Mouse (Mus musculus): ENCODE measurements at regions not wholly inside any gene's neighbourhood (a gene's known extent, or its start where the extent isn't known, plus 50 kb on each side); places are given as distances from the start of the nearest gene placed in this dataset.
A peak's percentile ranks its signal among the peaks of the same experiment; 100 is the strongest.

DNA sequence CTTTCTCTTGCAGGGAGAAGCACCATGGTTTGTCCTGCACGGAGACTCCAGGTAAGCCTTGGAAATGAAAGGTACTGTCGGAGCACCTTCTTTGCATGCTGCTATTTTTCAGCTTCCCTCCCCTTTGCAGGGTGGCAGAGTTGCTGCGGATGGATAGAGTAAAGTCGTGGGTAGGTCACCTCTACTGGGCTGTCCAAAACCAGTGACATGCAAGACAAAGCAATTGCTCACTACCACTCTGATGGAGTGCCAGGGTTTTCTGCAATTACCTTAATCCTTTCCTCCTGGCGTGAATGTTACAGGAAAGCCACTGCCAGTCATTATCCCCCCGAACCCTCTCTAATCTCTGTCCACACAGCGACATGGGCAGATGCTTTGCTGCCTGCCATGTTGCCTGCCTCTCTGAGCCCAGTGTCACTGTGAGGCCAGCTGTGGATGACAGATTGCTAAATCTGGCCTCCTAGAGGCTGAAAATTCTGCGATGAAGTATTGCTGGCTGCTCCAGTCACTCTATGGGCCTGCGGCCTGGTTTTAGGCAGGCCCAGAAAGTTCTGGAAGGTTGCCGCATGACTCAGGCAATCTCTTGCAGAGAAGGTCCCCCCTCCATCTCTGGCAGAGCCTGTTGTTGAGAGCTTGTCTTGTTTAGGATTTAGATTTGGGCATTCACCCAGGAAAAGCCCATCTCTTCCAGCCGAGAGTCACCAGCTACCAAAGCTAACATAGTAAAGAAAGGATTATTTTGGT lies 54.1 kb upstream of the Sod3 start:
- Histone ChIP-seq H3K9me3 (replicated peaks) (no peaks in the 10 kb centered on the region), H3K36me3 (no peaks in the 10 kb centered on the region), H3K4me1 (no peaks in the 10 kb centered on the region), H3K4me3 (no peak overlapping the region), H3K27me3 (ENCODE audit: low read depth, poor library complexity, severe bottlenecking) (no peaks in the 10 kb centered on the region), H3K27ac (no peak overlapping the region)
- DNase-seq (ENCODE audit: low spot score): no peak
- 85% methylated on average over 11 of the region's 11 CpGs for WGBS

DNA sequence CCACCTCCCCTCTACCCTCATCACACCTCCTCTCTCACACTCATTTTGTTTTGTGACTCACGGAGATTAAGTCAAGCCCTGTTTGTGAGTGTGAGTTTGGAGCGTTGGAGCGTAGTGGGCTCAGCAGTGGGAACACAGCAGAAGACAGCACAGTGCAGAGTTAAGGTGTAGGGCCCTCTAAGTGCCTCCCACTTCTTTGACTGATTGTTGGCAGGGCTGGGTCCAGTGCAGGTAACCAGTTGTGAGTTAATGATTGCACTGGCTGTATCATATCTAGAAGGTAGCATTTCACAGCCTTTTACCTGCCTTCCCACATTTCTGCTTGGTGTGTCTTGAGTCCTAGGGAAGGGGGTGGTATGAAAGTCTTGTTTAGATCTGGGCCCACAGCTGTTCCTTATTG lies 67.3 kb upstream of the Sod3 start:
- Histone ChIP-seq H3K4me3 (no peak overlapping the region), H3K4me1 (no peaks in the 10 kb centered on the region), H3K27ac (no peak overlapping the region), H3K36me3 (no peaks in the 10 kb centered on the region), H3K9me3 (replicated peaks) (no peaks in the 10 kb centered on the region), H3K27me3 (ENCODE audit: low read depth, poor library complexity, severe bottlenecking) (no peaks in the 10 kb centered on the region)
- WGBS: 92% methylated on average over 3 of the region's 3 CpGs
- DNase-seq (ENCODE audit: low spot score): no peak

DNA sequence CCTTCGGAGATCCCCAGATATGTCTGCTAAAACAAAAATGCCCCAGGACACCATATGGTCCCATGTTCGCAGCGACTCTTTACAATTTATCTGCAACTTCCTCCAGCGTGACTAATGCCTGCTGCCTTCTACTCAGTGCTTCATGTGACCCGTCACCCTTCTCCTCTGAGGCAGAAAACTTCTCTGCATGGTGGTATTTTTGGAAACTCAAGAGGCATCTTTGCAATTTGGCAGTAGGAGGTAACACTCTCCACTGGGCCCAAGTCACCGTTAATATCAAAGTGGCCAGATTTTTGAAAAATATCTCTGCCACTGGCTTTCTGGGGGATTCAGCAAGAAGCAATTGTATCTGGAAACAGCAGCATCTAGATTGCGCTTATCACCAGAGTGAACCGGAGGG lies 69.1 kb upstream of the Sod3 start:
- H3K4me1 ChIP-seq: no peaks in the 10 kb centered on the region
- H3K36me3 ChIP-seq: no peaks in the 10 kb centered on the region
- 85% methylated on average over 8 of the region's 8 CpGs for WGBS
- H3K27me3 ChIP-seq (ENCODE audit: low read depth, poor library complexity, severe bottlenecking): no peaks in the 10 kb centered on the region
- H3K9me3 ChIP-seq (replicated peaks): no peaks in the 10 kb centered on the region
- H3K4me3 ChIP-seq: no peak overlapping the region
- H3K27ac ChIP-seq: no peak overlapping the region
- no peak for DNase-seq (ENCODE audit: low spot score)

DNA sequence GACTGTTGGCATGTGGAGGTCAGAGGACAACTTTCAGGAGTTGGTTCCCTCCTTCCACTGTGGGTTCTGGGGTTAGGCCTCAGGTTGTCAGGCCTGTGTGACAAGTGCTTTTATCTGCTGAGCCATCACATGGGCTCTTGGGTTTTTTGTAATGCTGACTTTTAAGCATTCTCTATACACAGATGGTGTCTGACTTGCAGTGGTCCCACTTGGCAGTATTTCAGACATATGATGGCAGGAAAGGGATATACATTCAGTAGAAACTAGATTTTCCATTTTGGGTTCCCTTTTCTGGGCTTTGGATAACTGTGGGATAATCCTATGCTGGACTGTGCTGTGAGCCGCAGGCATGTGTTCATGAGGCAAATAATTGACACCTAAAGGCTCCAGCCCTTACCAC lies 75.3 kb upstream of the Sod3 start:
- Histone ChIP-seq H3K4me1 (no peaks in the 10 kb centered on the region), H3K27ac (no peak overlapping the region), H3K4me3 (no peak overlapping the region), H3K36me3 (no peaks in the 10 kb centered on the region), H3K27me3 (ENCODE audit: low read depth, poor library complexity, severe bottlenecking) (no peaks in the 10 kb centered on the region), H3K9me3 (replicated peaks) (no peaks in the 10 kb centered on the region)
- 100% methylated on average over 1 of the region's 1 CpGs for WGBS
- no peak for DNase-seq (ENCODE audit: low spot score)

DNA sequence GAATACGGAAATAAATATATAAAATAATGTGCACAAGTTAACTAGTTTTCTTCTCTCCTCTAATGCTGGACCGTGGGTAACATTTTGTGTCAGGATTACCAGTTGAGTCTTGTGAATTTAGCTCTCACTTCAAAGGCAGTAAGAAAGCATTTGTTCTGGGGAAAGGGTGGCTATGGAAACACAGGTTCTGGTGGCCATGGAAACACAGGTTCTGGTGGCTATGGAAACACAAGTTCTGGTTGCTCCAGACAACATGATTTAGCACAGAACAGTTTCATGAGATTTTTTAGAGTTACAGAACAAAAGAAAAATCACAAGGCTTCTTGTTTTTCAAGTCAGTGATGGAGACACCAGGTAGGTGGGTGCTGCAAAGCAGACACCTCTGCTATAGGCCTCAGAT lies 82.7 kb upstream of the Sod3 start:
- Histone ChIP-seq H3K4me3 (no peak overlapping the region), H3K36me3 (no peaks in the 10 kb centered on the region), H3K27me3 (ENCODE audit: low read depth, poor library complexity, severe bottlenecking) (no peaks in the 10 kb centered on the region), H3K9me3 (replicated peaks) (no peaks in the 10 kb centered on the region), H3K27ac (no peak overlapping the region), H3K4me1 (no peaks in the 10 kb centered on the region)
- no peak for DNase-seq (ENCODE audit: low spot score)
- whole genome bisulfite sequencing: 89% methylated on average over 2 of the region's 2 CpGs

DNA sequence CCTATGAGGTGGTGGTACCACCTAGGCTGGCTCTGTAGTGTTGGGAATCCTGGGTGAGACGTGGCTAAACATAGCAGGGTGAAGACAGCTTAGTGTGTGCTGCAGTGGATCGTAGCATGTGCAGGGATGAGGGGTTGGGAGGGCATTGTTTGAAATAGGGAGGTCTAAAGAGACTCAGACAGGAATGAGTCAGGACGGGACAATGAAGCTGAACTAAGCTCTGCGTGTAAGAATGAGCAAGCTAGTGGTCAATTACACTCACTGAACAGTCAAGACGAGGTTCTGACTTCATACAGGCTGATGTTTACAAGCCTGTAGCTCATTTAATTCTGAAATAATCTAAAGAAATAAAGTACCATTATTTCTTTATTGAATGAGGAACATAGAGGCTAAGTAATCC lies 85.5 kb upstream of the Sod3 start:
- DNase-seq (ENCODE audit: low spot score): no peak
- Histone ChIP-seq H3K27me3 (ENCODE audit: low read depth, poor library complexity, severe bottlenecking) (no peaks in the 10 kb centered on the region), H3K27ac (no peak overlapping the region), H3K4me1 (no peaks in the 10 kb centered on the region), H3K4me3 (no peak overlapping the region), H3K9me3 (replicated peaks) (no peaks in the 10 kb centered on the region), H3K36me3 (no peaks in the 10 kb centered on the region)
- 93% methylated on average over 5 of the region's 5 CpGs for WGBS

DNA sequence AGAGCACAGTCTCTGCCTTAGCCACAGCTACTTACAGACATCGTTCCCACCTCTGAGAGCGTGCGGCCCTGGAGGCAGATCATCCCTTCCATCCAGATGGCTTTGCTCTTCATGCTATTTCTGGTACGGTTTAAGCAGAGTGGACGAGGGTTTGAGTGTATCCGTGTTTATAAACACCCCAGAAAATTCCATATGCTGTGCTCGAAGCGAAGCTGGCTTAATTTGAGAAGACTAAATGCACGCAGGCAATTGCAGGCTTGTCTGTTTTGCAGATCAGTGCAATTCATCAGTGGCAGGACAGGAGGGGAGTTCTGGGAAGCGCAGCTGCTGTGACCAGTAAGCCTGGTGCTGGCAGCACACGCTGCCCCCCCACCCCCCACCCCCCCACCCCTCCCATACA lies 72.9 kb upstream of the Dhx15 start:
- H3K27me3 ChIP-seq (ENCODE audit: low read depth, poor library complexity, severe bottlenecking): no peaks in the 10 kb centered on the region
- H3K36me3 ChIP-seq: no peaks in the 10 kb centered on the region
- no peaks in the 10 kb centered on the region for H3K9me3 ChIP-seq (replicated peaks)
- DNase-seq (ENCODE audit: low spot score): no peak
- H3K4me3 ChIP-seq: no peak overlapping the region
- H3K27ac ChIP-seq: no peak overlapping the region
- H3K4me1 ChIP-seq: no peaks in the 10 kb centered on the region
- WGBS: 81% methylated on average over 11 of the region's 11 CpGs

DNA sequence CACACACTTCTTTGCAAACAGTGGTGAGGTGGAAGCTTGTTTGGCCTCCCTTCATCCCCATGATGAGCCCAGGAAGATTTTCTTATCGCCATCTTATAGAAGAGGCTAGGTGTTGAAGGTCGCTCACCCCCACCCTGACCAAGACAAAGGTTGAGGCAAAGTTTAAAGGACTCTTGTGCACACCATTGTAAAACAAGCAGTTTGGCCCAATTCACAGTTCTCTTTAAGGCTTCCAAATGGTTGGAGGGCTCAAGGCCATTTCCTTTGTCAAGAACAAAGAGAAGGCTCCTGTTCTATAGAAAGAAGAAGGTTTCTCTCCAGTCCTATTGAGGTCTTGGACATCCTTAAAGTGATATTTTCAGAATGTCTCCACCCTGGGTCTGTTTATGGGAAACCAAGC lies 67.8 kb upstream of the Dhx15 start:
- H3K9me3 ChIP-seq (replicated peaks): no peaks in the 10 kb centered on the region
- H3K27ac ChIP-seq: no peak overlapping the region
- H3K36me3 ChIP-seq: no peaks in the 10 kb centered on the region
- no peak overlapping the region for H3K4me3 ChIP-seq
- 0 out of 2 replicates have a peak, but pooled peaks cover 6% of the 10 kb centered on the region for H3K4me1 ChIP-seq
- no peak for DNase-seq (ENCODE audit: low spot score)
- H3K27me3 ChIP-seq (ENCODE audit: low read depth, poor library complexity, severe bottlenecking): no peaks in the 10 kb centered on the region
- 96% methylated on average over 2 of the region's 2 CpGs for WGBS

DNA sequence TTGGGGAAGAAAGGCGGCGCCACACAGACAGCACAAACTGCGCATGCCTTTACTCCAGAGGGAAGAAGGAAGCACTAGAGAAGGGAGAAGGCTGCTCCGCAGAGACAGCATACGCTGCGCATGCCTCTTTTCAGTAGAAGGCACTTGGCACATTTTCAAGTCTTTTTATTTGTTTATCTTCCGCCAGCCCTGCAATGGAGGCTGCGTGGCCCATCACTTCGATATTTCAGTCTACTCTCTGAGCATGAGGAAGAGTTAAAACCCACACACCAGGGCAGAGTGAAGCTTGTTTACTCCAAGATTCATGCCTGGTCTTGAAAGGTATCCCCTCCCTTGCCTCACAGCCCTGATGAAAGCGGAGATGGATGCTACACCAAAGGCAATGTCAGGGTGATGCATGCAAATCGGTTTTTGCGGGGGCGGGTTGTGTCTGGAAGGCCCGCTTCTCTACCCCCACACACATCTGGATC lies 64.3 kb upstream of the Dhx15 start:
- no peak for DNase-seq (ENCODE audit: low spot score)
- Histone ChIP-seq H3K4me1 (0 out of 2 replicates have a peak, but pooled peaks cover 6% of the 10 kb centered on the region), H3K4me3 (no peak overlapping the region), H3K27ac (no peak overlapping the region), H3K9me3 (replicated peaks) (no peaks in the 10 kb centered on the region), H3K36me3 (no peaks in the 10 kb centered on the region), H3K27me3 (ENCODE audit: low read depth, poor library complexity, severe bottlenecking) (no peaks in the 10 kb centered on the region)
- 74% methylated on average over 14 of the region's 14 CpGs for WGBS

DNA sequence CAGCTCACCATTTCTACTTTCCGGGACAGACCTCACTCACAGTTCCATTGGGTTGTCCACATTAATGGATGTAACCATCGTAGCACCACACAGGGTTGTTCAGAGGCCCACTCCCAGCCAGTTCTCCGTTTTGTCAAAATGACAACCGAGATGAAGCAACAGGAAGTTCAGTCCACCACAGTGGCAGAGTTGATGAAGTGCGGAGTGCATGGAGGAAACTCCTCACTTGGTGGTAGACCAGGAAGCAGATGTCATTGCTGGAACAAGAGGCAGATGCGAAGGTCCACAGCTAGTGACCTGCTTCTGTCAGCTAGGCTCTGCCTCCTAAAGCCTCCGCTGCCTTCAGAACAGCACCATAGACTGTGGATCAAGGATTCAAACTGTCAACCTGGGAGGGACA lies 59.5 kb upstream of the Dhx15 start:
- no peak for DNase-seq (ENCODE audit: low spot score)
- H3K9me3 ChIP-seq (replicated peaks): no peaks in the 10 kb centered on the region
- no peaks in the 10 kb centered on the region for H3K36me3 ChIP-seq
- H3K27me3 ChIP-seq (ENCODE audit: low read depth, poor library complexity, severe bottlenecking): no peaks in the 10 kb centered on the region
- H3K27ac ChIP-seq: no peak overlapping the region
- WGBS: 91% methylated on average over 7 of the region's 7 CpGs
- H3K4me3 ChIP-seq: no peak overlapping the region
- H3K4me1 ChIP-seq: 0 out of 2 replicates have a peak, but pooled peaks cover 4% of the 10 kb centered on the region

DNA sequence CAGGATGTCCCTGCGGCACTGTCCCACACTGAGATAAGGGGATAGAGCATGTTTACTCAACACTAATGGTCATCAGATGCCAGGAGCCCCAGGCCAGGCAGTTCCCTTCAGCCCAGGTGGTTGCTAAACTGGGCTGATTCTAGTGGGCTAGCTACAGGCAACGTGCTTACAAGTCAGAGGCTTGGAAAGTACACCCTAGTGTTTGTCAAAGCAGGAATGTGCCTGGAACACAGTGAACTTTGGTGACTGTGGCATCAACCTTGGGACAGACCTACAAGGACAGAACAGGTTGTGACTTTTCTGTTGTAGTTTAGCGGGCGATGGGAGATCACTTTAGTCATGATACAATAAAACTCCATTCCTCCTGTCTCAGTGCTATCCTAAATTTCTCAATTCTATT lies 53.6 kb upstream of the Dhx15 start:
- H3K9me3 ChIP-seq (replicated peaks): no peaks in the 10 kb centered on the region
- no peaks in the 10 kb centered on the region for H3K4me1 ChIP-seq
- H3K4me3 ChIP-seq: no peak overlapping the region
- WGBS: 83% methylated on average over 4 of the region's 4 CpGs
- no peaks in the 10 kb centered on the region for H3K36me3 ChIP-seq
- DNase-seq (ENCODE audit: low spot score): no peak
- H3K27me3 ChIP-seq (ENCODE audit: low read depth, poor library complexity, severe bottlenecking): no peaks in the 10 kb centered on the region
- H3K27ac ChIP-seq: no peak overlapping the region

DNA sequence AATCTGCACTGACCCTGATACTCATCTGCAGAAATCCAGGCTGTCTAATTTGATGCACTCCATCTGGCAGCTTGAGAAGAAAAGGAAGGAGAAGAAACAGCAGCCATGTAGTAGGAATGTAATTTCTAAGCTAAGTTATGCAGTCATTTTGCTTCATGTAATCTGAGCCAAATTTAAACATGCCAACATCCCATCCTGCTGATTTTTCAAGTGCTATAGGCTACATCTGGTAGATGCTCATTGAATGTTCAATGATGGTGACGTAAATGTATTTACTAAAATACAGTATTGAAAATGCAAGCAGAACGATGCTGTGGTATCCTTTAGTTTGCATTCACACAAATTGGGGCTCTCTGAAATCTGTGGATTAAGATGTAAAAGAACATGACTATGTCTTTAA lies 52.1 kb upstream of the Dhx15 start:
- Histone ChIP-seq H3K4me3 (no peak overlapping the region), H3K4me1 (peaks cover 8% of the 10 kb centered on the region), H3K27ac (no peak overlapping the region), H3K36me3 (no peaks in the 10 kb centered on the region), H3K27me3 (ENCODE audit: low read depth, poor library complexity, severe bottlenecking) (no peaks in the 10 kb centered on the region), H3K9me3 (replicated peaks) (no peaks in the 10 kb centered on the region)
- DNase-seq (ENCODE audit: low spot score): no peak
- 92% methylated on average over 2 of the region's 2 CpGs for WGBS

DNA sequence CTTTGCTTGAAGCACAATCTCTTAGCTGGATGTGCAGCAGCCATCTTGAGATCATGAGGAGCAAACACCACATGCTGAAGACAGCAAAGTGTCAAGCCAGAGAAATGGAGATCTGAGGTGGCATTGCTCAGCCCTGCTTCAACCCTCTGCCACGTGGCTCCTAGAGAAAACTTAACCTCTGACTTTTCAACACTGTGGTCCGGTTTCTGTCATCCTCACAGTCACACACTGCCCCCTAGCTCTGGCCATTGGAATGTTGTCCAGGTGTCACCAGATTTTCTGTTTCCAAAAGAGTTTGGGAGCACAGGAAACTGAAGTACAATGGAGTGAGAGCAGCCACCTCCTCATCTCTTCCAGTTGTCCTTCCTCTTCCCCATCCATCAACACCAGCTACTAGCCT lies 50.2 kb upstream of the Dhx15 start:
- H3K27me3 ChIP-seq (ENCODE audit: low read depth, poor library complexity, severe bottlenecking): no peaks in the 10 kb centered on the region
- no peak overlapping the region for H3K27ac ChIP-seq
- H3K9me3 ChIP-seq (replicated peaks): no peaks in the 10 kb centered on the region
- no peak overlapping the region for H3K4me3 ChIP-seq
- DNase-seq (ENCODE audit: low spot score): peak; percentile 44
- H3K36me3 ChIP-seq: no peaks in the 10 kb centered on the region
- 4% methylated on average over 2 of the region's 2 CpGs for WGBS
- H3K4me1 ChIP-seq: peaks cover 9% of the 10 kb centered on the region

All from limb, embryonic 10.5 days (tissue).